Mouse (Mus musculus): ENCODE results near the gene Fgf12.

Fgf12 gene

DNA sequence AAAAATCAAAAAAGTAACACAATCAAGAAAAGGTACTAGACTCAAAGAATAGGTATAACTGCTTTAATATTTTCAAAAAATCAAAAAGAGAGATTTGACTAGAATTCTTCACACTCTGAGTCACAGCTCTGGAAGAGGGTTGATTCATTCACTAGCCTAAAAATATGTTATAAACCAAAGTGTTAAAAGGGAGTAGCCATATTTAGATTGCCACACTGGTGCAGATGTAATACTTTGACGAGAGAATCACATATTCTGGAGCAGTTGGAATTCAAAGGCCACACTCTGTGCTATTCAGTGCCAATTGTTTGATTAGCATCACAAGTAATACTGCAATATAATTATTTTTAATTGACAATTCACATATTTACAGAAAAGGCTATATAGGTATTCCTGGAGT lies 416.2 kb downstream of the Fgf12 start:
- in situ Hi-C loops (cut with MboI, MseI): no loop called here

DNA sequence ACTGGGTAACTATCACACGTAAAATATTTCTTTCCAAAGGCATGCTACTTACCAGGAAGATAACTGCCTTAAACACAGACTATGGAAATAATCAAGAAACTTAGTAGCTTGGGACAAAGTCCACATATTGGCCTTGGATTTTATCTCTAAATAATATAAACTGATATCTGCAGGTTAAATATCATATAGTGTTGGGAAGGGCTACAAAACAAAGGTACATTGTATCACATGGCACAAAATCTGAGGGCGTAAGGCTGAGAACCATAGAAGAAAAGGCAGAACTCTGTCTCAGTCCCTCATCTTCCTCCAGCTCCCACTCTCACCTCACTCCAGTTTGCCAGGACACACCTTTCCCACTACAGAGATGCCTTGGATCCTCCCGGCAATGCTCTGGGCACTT lies 417.8 kb downstream of the Fgf12 start:
- in situ Hi-C loops (cut with MboI, MseI): no loop called here

DNA sequence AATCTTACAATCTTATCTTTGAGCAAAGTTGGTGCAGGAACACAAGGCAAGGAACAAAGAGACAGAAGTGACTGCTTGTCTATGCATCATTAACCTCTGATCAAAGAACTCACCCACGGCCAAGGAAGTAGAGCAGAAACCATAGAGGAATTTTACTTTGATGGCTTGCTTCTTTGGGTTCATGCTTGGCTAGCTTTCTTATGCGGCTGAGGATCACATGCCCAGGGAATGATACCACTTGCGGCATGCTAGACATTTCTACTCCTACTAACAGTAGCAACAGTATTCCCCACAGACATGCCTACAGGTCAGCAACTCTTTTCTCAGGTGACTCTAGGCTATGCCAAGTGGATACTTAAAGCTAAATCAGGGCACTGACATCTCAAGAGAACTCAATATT lies 429.3 kb downstream of the Fgf12 start:
- in situ Hi-C loops (cut with MboI, MseI): no loop called here

DNA sequence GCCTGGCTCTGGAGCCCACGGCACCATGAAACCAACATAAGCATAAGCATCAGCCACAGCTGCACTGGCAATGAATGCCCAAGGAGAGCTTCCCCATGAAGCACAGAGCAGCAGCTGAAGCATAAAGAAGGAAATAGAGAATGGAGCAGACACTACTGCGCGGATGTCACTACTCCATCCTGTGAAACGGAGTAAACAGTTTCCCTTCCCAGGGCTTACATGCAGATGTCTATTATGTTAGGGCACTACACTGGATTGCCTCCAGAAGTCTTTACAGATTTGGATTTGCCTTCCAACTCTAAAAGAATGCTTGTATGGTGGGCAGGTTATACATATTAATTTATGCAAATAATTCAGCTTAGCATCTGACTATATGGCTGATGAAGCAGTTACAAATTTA lies 441.2 kb downstream of the Fgf12 start:
- in situ Hi-C loops (cut with MboI, MseI): no loop called here

DNA sequence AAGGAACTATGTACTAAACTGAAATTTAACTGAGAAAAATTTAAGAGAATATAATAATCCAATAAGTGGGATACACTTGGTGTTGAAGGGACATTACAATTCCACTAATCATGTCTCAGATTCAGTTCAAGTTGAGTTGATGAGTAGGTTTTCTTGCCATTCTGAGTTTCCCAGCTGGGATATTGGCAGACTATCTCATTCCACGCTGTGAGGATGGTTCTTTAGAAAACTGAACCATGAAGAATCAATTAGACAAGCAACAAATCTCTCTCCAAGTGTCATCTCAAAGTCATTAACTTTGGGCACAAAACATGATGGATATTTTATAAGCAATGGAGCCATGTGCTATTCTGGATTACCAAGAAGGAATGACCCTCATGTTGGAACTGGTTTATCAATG lies 449.0 kb downstream of the Fgf12 start:
- in situ Hi-C loops (cut with MboI, MseI): no loop called here

DNA sequence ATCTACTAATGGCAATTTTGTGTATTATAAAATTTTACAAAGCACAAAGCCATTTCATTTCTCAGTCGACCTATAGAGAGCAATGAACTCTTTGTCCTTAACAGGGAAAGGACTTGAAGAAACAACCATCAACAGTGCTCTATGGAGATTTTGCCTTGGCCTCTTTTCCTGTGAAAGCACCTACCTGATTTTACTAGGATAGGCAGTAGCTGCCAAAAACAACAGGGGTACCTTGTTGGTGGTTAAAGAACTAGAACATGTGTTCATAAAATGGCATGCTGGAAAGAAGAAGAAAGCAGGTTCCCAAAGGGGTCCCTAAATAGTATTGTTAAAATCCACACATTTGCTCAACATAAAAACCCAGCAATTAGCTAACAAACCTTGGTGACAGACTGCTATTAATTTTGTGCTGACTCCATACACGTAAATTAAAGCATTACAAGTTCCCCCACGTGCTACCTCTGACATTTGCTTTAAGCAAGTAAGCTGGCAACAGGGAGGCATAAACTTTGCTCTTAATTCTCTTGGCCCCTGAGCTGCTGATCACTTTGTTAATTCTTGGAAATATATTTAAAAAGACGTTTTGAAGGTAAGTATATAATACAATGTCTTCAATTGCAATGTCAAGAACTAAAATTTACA lies 463.1 kb downstream of the Fgf12 start:
- in situ Hi-C loops (cut with MboI, MseI): no loop called here

DNA sequence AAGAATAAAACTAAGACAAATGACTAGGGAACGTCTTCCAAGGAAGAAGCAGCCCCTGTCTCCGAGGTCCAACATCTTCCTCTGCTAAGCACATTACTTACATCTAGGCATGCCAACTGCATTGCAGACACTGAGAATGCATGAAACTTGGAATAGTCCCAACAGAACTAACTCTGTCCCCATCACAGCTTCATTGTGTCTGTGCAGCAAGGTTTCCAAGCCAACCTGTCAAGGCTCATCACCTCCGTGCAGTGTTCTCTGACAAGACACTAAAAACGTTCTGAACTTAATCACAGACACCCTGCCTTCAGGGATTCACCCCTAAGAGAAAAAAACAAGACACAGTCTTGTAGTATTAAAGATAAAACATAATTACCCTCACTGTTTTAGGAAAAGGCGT lies 495.0 kb downstream of the Fgf12 start:
- in situ Hi-C loops (cut with MboI, MseI): no loop called here

DNA sequence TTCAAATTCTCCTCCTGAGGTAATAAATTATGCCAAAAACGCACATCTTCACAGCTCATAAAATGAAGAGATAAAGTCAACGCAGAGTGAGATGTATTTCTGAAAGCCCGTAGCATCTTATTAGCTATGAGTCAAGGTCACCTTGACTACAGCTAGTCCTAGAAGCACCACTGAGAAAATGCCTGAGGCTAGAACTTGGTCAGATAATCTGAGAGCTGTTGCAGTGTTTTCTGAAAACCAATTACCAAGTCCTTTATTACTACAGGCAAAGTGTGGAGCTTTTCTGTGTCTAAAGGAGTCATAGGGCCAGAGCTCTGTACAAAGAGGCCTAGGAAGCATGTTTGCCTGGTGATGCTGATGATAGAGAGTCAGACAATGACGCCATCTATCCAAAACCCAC lies 498.6 kb downstream of the Fgf12 start:
- in situ Hi-C loops (cut with MboI, MseI): no loop called here

DNA sequence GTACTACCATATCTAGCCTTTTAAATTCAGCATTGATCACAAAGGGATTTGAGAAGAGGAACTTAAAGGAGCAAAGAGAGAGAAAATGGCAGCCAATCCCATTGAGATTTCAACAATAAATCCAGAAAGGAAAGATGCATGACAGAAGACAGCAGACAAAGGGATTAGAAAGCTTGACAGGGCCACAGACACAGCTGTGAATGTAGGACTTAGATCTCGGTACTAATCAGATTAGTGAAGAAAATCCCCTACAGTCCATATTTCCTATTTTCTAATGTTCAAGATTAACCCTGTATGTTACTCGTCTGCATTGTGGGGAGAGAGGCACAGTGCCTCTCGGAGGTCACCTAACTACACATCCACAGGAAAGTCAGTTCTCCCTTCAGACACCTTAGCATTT lies 500.9 kb downstream of the Fgf12 start:
- in situ Hi-C loops (cut with MboI, MseI): no loop called here

DNA sequence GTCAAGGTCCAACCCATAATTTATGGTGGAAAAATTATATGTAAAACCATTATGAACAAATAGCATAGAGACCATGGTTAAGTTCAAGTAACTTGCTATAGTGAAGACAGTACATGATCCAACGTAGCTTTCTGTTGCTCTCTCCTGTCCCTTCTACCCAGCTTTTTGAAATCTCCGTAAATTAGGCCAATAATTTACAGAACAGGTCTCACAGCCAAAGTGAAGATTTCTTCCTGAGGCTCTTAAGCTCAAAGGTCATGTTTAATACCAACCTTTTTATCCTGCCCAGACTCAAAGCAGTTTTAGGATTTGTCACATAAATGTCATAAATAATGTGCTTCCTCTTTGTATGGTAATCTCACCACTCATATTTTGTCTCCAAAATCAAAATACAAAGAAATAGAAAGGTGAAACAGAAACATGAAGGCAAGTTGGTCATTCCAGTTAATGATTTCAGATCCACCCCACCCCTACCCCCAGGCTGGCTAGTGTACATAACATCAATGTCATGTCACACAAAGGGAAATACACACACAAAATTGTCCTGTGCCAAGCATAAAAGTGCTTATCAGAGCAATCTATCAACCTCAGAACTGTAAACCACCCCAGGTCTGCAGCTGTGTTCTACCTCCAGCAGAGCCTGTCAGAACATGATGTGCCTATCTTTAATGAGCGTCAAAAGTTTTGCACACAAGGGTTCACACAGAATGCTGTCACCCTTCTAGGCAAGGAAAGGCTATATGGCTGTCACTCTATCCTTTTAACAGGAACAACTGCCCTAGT lies 509.8 kb downstream of the Fgf12 start:
- in situ Hi-C loops (cut with MboI, MseI): no loop called here

DNA sequence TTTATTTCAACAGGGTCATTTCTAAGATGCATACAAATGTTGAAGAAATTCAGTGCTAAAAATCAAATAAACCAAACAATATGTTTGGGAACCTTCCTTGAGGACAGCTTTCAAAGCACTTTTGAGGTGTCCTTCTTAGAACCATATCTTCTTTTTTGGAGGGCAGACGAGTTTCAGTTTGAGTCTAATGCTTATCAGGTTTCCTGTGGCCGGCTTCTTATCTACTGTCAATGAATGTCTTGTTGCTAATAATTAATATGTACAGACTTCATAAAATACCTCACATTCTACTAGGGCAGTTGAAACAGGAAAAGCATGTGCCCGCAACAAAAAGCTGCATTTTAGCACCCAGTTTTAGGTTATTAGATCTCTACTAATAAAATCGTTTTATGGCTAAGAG lies 513.5 kb downstream of the Fgf12 start:
- in situ Hi-C loops (cut with MboI, MseI): no loop called here

DNA sequence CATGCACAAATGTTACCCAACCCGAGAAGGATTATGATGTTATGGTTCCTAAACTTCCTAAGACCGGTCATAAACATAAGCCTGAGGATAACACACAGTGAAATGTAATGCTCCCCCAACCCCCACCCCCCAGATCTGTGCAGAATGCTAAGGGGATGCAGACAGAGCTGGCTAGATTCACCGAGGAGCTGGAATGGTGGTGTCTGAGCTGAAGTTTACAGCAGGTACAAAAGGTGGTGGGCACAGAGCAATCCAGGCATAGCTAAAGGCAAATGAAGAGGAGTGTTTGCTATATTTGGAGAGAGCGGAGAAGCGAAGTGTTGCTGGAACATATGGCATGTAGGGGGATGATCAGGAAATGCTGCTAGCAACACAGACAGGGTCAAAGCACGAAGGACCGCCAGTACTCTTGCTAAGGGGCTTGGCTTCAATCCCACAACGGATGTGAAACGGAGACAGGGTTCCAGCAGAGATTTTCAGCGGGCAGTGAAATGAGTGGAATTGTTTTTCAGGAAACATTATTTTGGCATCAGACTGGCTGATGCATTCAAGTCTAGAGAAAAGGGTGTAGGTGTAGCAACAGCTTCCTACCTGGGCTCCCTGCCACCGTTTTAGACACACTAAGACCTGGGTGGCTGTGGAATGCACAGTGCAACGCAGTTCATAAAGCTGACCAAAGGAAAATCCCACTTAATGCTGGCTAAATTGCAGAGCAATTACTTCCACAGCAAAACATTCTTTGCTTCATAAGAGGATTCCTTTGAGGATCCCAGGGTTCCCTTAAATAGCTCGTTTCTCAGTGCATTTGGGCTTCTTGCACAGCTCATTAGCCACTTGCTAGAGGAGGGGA lies 514.6 kb downstream of the Fgf12 start:
- in situ Hi-C loops (cut with MboI, MseI): no loop called here

DNA sequence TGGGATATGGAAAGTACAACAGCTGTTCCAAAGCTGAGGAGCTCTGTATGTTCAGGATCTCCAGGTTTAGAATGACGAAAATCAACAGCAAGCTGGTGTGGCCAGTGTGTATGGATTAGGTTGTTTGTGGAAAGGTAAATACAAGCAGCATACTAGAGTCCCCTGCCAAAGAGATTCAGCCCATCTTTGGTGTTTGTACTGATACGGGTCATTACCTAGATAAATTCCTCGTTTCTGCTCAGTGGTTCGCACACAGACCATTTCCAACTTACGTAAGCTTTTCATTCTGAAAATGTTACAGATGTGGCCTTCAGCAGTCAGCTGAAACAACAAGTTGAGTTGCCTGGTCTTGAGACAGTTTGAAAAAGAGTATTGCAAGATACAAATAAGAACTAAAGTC lies 536.9 kb downstream of the Fgf12 start:
- in situ Hi-C loops (cut with MboI, MseI): no loop called here

DNA sequence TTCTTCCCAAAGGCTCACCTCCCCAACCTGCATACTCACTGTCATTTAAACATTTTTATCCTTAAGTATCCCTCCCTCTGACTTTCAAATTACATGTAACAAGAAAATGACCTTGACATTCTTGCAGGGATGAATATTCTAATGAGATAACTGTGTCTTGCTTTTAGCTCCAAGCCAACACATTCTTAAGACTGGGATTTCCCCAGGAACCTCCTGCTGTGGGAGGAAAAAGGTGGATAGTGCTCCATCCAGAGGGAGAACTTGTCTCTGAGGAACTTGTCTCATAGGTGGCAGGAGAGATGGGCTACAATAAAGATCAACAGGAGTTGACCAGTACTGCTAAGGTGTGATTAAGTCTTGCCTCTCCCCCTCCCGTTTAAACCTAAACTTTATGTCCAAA lies 540.5 kb downstream of the Fgf12 start:
- in situ Hi-C loops (cut with MboI, MseI): no loop called here

DNA sequence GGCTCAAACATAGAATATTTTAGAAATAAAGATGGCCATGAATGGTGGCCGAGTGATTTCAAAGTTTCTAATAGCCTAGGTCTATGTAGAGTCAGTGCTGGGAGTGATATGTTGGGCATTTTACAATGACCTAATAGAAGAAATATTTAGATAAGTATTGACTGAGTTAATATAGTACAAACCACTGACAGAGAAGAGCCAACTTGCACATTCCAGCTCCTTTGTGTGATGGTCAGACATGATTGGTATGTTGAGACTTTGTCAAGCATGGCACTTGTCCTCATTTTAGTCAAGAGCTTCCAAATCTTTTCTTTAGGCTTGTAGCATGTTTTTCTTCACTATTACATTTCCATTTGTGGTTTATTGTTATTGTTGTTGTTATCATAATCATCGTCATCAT lies 596.4 kb downstream of the Fgf12 start:
- in situ Hi-C loops (cut with MboI, MseI): no loop called here

DNA sequence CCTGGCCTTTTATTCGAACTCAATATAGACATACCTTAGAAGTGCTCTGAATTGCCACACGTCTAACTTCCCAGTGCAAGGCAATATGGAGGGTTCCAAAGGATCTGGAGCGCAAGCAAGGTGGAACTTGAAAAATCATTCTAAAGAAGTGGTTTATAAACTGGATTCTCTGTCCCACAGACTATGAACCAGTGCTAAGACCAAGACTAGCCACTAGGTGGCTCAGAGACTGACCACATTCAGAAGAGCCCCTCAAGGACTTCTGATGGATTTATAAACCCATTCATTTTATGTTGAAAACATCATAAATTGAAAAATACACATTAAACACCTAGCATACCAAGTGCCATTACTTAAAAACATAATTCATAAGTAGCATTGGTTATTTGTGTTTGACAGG lies 611.9 kb downstream of the Fgf12 start:
- in situ Hi-C loops (cut with MboI, MseI): no loop called here

DNA sequence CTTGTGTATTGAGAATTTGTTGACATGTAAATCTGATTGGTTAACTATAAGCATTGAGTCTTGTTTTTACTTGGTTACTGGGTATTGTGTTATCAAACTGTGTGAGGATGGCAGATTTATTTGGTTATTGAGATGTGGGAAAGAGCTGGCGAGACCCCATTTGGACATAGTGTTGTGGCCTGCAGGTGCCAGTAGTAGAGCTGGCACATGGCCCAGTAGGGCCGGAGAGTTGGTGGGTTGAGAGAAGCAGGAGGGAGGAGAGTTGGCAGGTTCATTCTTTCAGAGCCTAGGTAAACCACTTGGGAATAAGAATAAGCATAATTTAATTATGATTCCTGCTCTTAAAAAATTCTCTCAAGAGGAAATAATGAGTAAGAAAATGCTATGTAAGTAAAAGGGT lies 625.9 kb downstream of the Fgf12 start:
- in situ Hi-C loops (cut with MboI, MseI): no loop called here

Data from T-helper 1 cell (primary cell).